Mouse (Mus musculus): ENCODE measurements around the gene Sval3. TPM values are rescaled to one million over a fixed set of nuclear protein-coding genes. Genes with fewer than 3 reads are reported as not detected.

The Sval3 gene
- not detected in 2 replicates for polyA plus RNA-seq (2015; fragmentation: Nextera tagmentation; extraction: Ambion mirVana)

- no peak within 1 kb of the TSS for H3K4me2 ChIP-seq (ENCODE audit: low read depth, low read length)
- no peaks in the 10 kb centered on the region for H3K36me3 ChIP-seq (replicated peaks; ENCODE audit: insufficient read depth, low read length)
- ATAC-seq (no peak), DNase-seq (no peak)
- TF ChIP-seq EP300 (IDR thresholded peaks at IDR 0.05; ENCODE audit: low read depth) (no peak), CTCF (IDR thresholded peaks at IDR 0.05; ENCODE audit: low read depth) (no peak)
- no peak within 1 kb of the TSS for H3K4me3 ChIP-seq (ENCODE audit: low read depth, low read length)
- no peaks in the 10 kb centered on the region for H3K9me3 ChIP-seq (ENCODE audit: low read length)
- 44% methylated on average over 1 of the region's 1 CpGs for WGBS (ENCODE audit: insufficient replicate concordance)
- no peaks in the 10 kb centered on the region for H3K27me3 ChIP-seq (ENCODE audit: insufficient read depth, low read length)
- H3K4me1 ChIP-seq (ENCODE audit: insufficient read depth), result no peaks in the 10 kb centered on the region
- no peak within 1 kb of the TSS for H3K27ac ChIP-seq (ENCODE audit: low read depth)
- H3K9ac ChIP-seq (replicated peaks), result no peak within 1 kb of the TSS
Observed at GRCm38 (mm10) chr6:41967840-41968239, at the start of gene Sval3. TSS of gene Sval3 (plus strand) at chr6:41968140.

- H3K4me3 ChIP-seq (ENCODE audit: low read depth, low read length), result no peak within 1 kb of the TSS
- H3K27ac ChIP-seq (ENCODE audit: low read depth), result no peak within 1 kb of the TSS
- no peak within 1 kb of the TSS for H3K4me2 ChIP-seq (ENCODE audit: low read depth, low read length)
- no peaks in the 10 kb centered on the region for H3K27me3 ChIP-seq (ENCODE audit: insufficient read depth, low read length)
- 64% methylated on average over 1 of the region's 1 CpGs for WGBS (ENCODE audit: insufficient replicate concordance)
- TF ChIP-seq CTCF (IDR thresholded peaks at IDR 0.05; ENCODE audit: low read depth) (no peak), EP300 (IDR thresholded peaks at IDR 0.05; ENCODE audit: low read depth) (no peak)
- ATAC-seq, result no peak
- no peak for DNase-seq
- no peaks in the 10 kb centered on the region for H3K36me3 ChIP-seq (replicated peaks; ENCODE audit: insufficient read depth, low read length)
- H3K4me1 ChIP-seq (ENCODE audit: insufficient read depth), result no peaks in the 10 kb centered on the region
- H3K9ac ChIP-seq (replicated peaks), result no peak within 1 kb of the TSS
- no peaks in the 10 kb centered on the region for H3K9me3 ChIP-seq (ENCODE audit: low read length)
Observed at GRCm38 (mm10) chr6:41951330-41951729, 16.6 kb upstream of the Sval3 start, which contains the start of gene Sval1. TSS of gene Sval1 (plus strand) at chr6:41951630.

Other genes starting within 250 kb of the Sval3 start
- gene Olfr459, start 193.0 kb upstream of the Sval3 start, polyA plus RNA-seq (2015; fragmentation: Nextera tagmentation; extraction: Ambion mirVana), result not detected in 2 replicates
- gene Pip, start 120.6 kb upstream of the Sval3 start, polyA plus RNA-seq (2015; fragmentation: Nextera tagmentation; extraction: Ambion mirVana), result not detected in 2 replicates
- not detected in 2 replicates for gene Sval2, start 115.2 kb upstream of the Sval3 start, polyA plus RNA-seq (2015; fragmentation: Nextera tagmentation; extraction: Ambion mirVana)
- not detected in 2 replicates for gene Sval1, start 16.5 kb upstream of the Sval3 start, polyA plus RNA-seq (2015; fragmentation: Nextera tagmentation; extraction: Ambion mirVana)
- not detected in 2 replicates for gene Sva, start 70.3 kb downstream of the Sval3 start, polyA plus RNA-seq (2015; fragmentation: Nextera tagmentation; extraction: Ambion mirVana)
- gene Tas2r139, start 172.8 kb downstream of the Sval3 start, polyA plus RNA-seq (2015; fragmentation: Nextera tagmentation; extraction: Ambion mirVana), result not detected in 2 replicates
- not detected in 2 replicates for gene Tas2r144, start 247.2 kb downstream of the Sval3 start, polyA plus RNA-seq (2015; fragmentation: Nextera tagmentation; extraction: Ambion mirVana)